Mouse (Mus musculus): ENCODE results near the gene Enkur.

DNA sequence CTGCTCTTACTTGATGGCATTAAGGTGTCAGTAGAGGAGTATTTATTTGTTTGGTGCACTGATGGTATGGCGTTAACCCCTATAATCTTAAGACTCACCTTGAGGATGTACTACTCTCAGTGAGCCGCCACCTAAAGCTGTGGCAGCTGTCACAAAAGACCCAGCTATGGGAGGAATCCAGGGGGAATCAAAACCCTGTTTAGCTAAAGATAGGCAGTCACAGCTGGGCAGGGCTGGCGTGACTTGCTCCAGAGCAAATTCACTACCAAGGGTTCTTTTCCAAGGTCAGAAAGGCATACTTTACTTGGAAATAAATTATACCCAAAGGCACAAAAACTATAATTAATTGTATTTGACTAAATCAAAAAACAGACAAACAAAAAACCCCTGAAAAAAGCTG is 26.0 kb upstream of the Enkur start:
- TF ChIP-seq CTCF (IDR thresholded peaks at IDR 0.05; ENCODE audit: low read depth) = no peak
- TF ChIP-seq EP300 (IDR thresholded peaks at IDR 0.05; ENCODE audit: low read depth) = no peak
